Mouse (Mus musculus): ENCODE results near the gene Vmn2r55. TPM values are rescaled to one million over a fixed set of nuclear protein-coding genes. Genes with fewer than 3 reads are reported as not detected.
"Not testable (repeated sequence)": the region's sequence is repeated elsewhere in the genome, so short reads cannot be mapped to it uniquely, and the experiment has no call there.

Vmn2r55 gene
- total RNA-seq (2021), result not detected
- long read RNA-seq, experiment 1, result 0 reads
- long read RNA-seq, experiment 2, result 0 reads

- DNase-seq (ENCODE audit: low spot score in 2 of 2); intact Hi-C loops (cut with DNase I): not testable (repeated sequence)
These were observed at the start of gene Vmn2r55 for GRCm38 (mm10) chr7:12684903-12685302. Vmn2r55 (minus strand) TSS chr7:12685003.

GRCm38 (mm10) chr7:12640219-12640618, 44.6 kb downstream of the Vmn2r55 start, which contains the start of gene Vmn2r54:
Vmn2r54 (minus strand) TSS chr7:12640319.
- DNase-seq (ENCODE audit: low spot score in 2 of 2); intact Hi-C loops (cut with DNase I): not testable (repeated sequence)

GRCm38 (mm10) chr7:12608688-12609087, 76.1 kb downstream of the Vmn2r55 start, which contains the start of gene Vmn2r53:
Vmn2r53 (minus strand) TSS chr7:12608788.
- DNase-seq (ENCODE audit: low spot score in 2 of 2), result no peak
- intact Hi-C loops (cut with DNase I), result no loop called here

Other genes starting within 250 kb of the Vmn2r55 start
- 10 to 100 TPM; 12.4 to 13.0 TPM for gene Zfp606, start 206.7 kb downstream of the Vmn2r55 start, total RNA-seq (2021)
- not detected for gene 2900092C05Rik, start 172.5 kb downstream of the Vmn2r55 start, total RNA-seq (2021)
- under 1 TPM; 0.02 to 0.04 TPM for gene Vmn2r53, start 76.2 kb downstream of the Vmn2r55 start, total RNA-seq (2021)
- not detected for gene Vmn2r54, start 44.7 kb downstream of the Vmn2r55 start, total RNA-seq (2021)
- gene Vmn2r56, start 50.0 kb upstream of the Vmn2r55 start, total RNA-seq (2021), result not detected
- 10 to 100 TPM; 14.7 to 17.6 TPM for gene Zscan18, start 118.6 kb upstream of the Vmn2r55 start, total RNA-seq (2021)
- gene Zfp329, start 133.9 kb upstream of the Vmn2r55 start, total RNA-seq (2021), result 10 to 100 TPM; 19.4 to 20.1 TPM
- 10 to 100 TPM; 10.5 to 11.1 TPM for gene Zfp110, start 149.8 kb upstream of the Vmn2r55 start, total RNA-seq (2021)
- gene Zfp128, start 196.2 kb upstream of the Vmn2r55 start, total RNA-seq (2021), result 1 to 10 TPM; 7.1 to 7.4 TPM
- gene Zscan22, start 212.8 kb upstream of the Vmn2r55 start, total RNA-seq (2021), result 10 to 100 TPM; 12.2 to 13.4 TPM
- 100 to 1,000 TPM; 363 to 401 TPM for gene Rps5, start 237.3 kb upstream of the Vmn2r55 start, total RNA-seq (2021)
- 1 to 10 TPM; 1.1 to 1.4 TPM for gene Rnf225, start 242.4 kb upstream of the Vmn2r55 start, total RNA-seq (2021)